Mouse (Mus musculus): Measurements from ENCODE around the gene Zfp112. TPM values are rescaled to one million over a fixed set of nuclear protein-coding genes. Genes with fewer than 3 reads are reported as not detected.
A peak's percentile ranks its signal among the peaks of the same experiment; 100 is the strongest.

The Zfp112 gene
- polyA plus RNA-seq, 1 experiment: 0.25 TPM

DNA sequence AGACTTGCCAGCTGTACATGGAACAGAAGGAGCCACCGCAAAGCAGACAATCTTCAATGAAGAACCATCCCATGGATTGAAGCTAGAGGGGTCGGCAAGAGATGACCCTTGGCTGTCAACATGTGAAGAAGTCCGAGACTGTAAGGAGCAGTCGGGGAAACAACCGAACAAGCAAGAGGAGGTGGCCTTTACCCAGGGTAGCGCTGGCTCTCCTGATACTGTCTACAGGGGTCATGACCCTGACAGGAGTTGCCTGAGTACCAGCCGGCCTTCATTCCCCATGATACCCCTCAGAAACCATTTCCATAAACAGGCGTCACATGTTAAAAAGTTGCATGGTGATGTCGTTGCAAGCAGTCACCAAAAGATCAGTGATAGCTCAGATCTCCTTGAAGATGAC lies 7.7 kb upstream of the Zfp112 start:
- H3K36me3 ChIP-seq (ENCODE audit: control insufficient read depth, insufficient read depth, low read length): peaks cover 68% of the 10 kb centered on the region
- no peak overlapping the region for H3K4me3 ChIP-seq (ENCODE audit: extremely low read depth, insufficient read depth, insufficient read length)
- no peak overlapping the region for H3K27ac ChIP-seq (ENCODE audit: insufficient read depth, low read length)

DNA sequence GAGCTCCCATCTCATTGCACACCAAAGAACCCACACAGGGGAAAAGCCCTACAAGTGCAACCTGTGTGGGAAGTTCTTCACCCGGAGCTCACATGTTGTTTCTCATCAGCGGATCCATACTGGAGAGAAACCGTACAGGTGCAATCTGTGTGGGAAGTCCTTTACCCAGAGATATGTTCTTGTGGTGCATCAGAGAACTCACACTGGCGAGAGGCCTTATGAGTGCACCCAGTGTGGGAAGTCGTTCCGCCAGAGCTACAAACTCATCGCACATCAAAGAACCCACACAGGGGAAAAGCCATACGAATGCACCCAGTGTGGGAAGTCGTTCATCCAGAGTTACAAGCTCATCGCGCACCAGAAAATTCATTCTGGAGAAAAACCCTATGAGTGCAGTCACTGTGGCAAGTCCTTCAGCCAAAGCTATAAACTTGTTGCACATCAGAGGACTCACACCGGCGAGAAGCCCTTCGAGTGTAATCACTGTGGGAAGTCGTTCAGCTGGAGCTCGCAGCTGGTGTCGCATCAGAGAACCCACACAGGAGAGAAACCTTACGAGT lies 6.9 kb upstream of the Zfp112 start:
- H3K27me3 ChIP-seq (ENCODE audit: control insufficient read depth, insufficient read depth, low read length): no peaks in the 10 kb centered on the region
- WGBS: 94% methylated on average over 18 of the region's 18 CpGs
- no peak overlapping the region for H3K4me3 ChIP-seq (ENCODE audit: extremely low read depth, insufficient read depth, insufficient read length)
- H3K36me3 ChIP-seq (ENCODE audit: control insufficient read depth, insufficient read depth, low read length): peaks cover 65% of the 10 kb centered on the region
- H3K27ac ChIP-seq (ENCODE audit: insufficient read depth, low read length): no peak overlapping the region
- no peaks in the 10 kb centered on the region for H3K4me1 ChIP-seq (ENCODE audit: control insufficient read depth, insufficient read depth, insufficient read length)
- DNase-seq (ENCODE audit: low read depth in 1 of 2, low spot score in 2 of 2): no peak
- no peak for TF ChIP-seq POLR2A (IDR thresholded peaks at IDR 0.05; ENCODE audit: low read depth, low read length)
- no peak for TF ChIP-seq CTCF (IDR thresholded peaks at IDR 0.05; ENCODE audit: extremely low read depth, insufficient read depth, insufficient read length, insufficient replicate concordance)

More for the DNA sequence above, 7.7 kb upstream of the Zfp112 start:
- TF ChIP-seq POLR2A (IDR thresholded peaks at IDR 0.05; ENCODE audit: low read depth, low read length) (no peak), CTCF (IDR thresholded peaks at IDR 0.05; ENCODE audit: extremely low read depth, insufficient read depth, insufficient read length, insufficient replicate concordance) (no peak)
- DNase-seq (ENCODE audit: low read depth in 1 of 2, low spot score in 2 of 2): no peak
- no peaks in the 10 kb centered on the region for H3K4me1 ChIP-seq (ENCODE audit: control insufficient read depth, insufficient read depth, insufficient read length)
- no peaks in the 10 kb centered on the region for H3K27me3 ChIP-seq (ENCODE audit: control insufficient read depth, insufficient read depth, low read length)
- WGBS: 94% methylated on average over 9 of the region's 9 CpGs

DNA sequence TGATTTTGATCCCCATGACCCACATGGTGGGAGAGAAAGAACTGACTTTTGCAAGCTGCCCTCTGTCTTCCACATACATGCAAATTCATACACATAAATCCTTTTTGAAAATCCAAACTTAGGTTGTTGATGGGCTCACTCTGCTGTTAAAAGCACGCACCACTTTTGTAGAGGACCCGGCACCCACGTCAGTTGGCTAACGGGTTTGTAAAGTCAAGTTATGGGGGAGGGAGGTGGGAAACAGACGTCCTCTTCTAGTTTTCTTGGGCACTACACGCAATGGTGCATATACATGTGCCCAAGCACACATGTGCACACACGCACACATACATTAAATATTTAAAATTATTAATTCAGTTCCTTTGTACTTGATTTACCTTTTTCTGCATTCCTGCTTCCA lies 1.3 kb upstream of the Zfp112 start:
- H3K27ac ChIP-seq (ENCODE audit: insufficient read depth, low read length): no peak overlapping the region
- 95% methylated on average over 7 of the region's 7 CpGs for WGBS
- no peaks in the 10 kb centered on the region for H3K27me3 ChIP-seq (ENCODE audit: control insufficient read depth, insufficient read depth, low read length)
- DNase-seq (ENCODE audit: low read depth in 1 of 2, low spot score in 2 of 2): no peak
- no peak overlapping the region for H3K4me3 ChIP-seq (ENCODE audit: extremely low read depth, insufficient read depth, insufficient read length)
- H3K36me3 ChIP-seq (ENCODE audit: control insufficient read depth, insufficient read depth, low read length): peaks cover 13% of the 10 kb centered on the region
- no peaks in the 10 kb centered on the region for H3K4me1 ChIP-seq (ENCODE audit: control insufficient read depth, insufficient read depth, insufficient read length)
- TF ChIP-seq CTCF (IDR thresholded peaks at IDR 0.05; ENCODE audit: extremely low read depth, insufficient read depth, insufficient read length, insufficient replicate concordance) (no peak), POLR2A (IDR thresholded peaks at IDR 0.05; ENCODE audit: low read depth, low read length) (no peak)

DNA sequence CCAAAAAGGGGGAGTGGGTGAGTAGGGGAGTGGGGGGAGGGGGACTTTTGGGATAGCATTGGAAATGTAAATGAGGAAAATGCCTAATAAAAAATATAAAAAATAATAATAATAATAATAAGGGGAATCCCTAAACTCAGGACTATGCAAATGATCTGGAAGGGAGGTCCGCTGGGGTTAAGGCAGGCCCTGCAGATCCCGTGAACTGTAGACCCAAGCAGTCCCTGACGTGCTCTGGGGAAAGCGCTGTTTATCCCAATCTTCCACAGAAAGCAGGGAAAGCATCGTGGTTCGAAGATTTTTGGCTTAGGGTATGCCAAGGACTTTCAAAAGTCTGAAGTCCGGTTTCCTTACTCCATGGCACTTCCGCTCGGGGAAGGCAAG lies 350 bp upstream of the Zfp112 start:
- H3K4me3 ChIP-seq (ENCODE audit: extremely low read depth, insufficient read depth, insufficient read length): peak overlapping the region; percentile 18; the same call in 1 of the 2 replicates
- TF ChIP-seq POLR2A (IDR thresholded peaks at IDR 0.05; ENCODE audit: low read depth, low read length): no peak
- DNase-seq (ENCODE audit: low read depth in 1 of 2, low spot score in 2 of 2): no peak

DNA sequence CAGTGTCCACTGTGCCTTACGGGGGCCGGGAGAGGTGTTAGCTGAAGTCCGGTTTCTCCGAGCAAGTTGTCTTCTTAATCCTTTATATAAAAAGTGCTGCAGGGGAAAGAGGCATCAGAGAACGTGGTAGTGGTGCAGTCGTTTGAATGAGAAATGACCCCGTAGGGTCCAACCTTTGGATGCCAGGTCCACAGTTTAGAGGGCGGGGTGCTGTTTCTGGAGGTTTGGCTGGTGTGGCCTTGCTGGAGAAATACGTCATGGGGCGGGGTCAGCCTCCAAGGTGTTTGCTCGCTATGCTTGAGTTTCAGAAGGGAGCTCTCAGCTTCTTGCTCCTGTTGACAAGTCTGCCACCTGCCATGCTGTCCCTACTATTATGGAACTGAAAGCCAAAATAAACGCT lies 887 bp downstream of the Zfp112 start:
- no peak overlapping the region for H3K27ac ChIP-seq (ENCODE audit: insufficient read depth, low read length)
- 35% methylated on average over 12 of the region's 12 CpGs for WGBS
- TF ChIP-seq CTCF (IDR thresholded peaks at IDR 0.05; ENCODE audit: extremely low read depth, insufficient read depth, insufficient read length, insufficient replicate concordance): no peak
- TF ChIP-seq POLR2A (IDR thresholded peaks at IDR 0.05; ENCODE audit: low read depth, low read length): no peak
- no peak for DNase-seq (ENCODE audit: low read depth in 1 of 2, low spot score in 2 of 2)
- H3K36me3 ChIP-seq (ENCODE audit: control insufficient read depth, insufficient read depth, low read length): no peaks in the 10 kb centered on the region
- H3K4me1 ChIP-seq (ENCODE audit: control insufficient read depth, insufficient read depth, insufficient read length): no peaks in the 10 kb centered on the region
- no peaks in the 10 kb centered on the region for H3K27me3 ChIP-seq (ENCODE audit: control insufficient read depth, insufficient read depth, low read length)
- peak overlapping the region; percentile 37; the same call in 1 of the 2 replicates for H3K4me3 ChIP-seq (ENCODE audit: extremely low read depth, insufficient read depth, insufficient read length)

More for the DNA sequence above, 350 bp upstream of the Zfp112 start:
- Histone ChIP-seq H3K27ac (ENCODE audit: insufficient read depth, low read length) (no peak overlapping the region), H3K27me3 (ENCODE audit: control insufficient read depth, insufficient read depth, low read length) (no peaks in the 10 kb centered on the region), H3K36me3 (ENCODE audit: control insufficient read depth, insufficient read depth, low read length) (peaks cover 5% of the 10 kb centered on the region; the same call in 1 of the 2 replicates), H3K4me1 (ENCODE audit: control insufficient read depth, insufficient read depth, insufficient read length) (no peaks in the 10 kb centered on the region)
- WGBS: 57% methylated on average over 9 of the region's 9 CpGs

DNA sequence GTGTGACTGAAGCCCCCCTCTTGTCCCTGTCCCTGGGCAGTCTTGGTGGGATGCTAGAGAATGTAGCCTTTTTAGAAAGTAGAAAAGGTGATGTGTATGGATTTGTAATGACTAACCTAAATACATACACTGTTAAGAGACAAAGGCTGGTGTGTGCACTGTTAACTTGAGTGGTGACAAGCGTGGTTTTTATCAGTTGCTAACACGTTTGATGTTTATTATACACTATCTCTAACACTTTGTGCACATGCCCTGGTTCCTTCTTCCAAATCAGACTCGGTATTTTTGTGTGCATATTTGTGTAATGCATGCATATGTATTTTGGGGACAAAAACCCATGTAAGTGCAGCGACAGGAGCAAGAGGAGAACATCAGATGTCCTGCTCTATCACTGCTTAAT lies 4.5 kb downstream of the Zfp112 start:
- Histone ChIP-seq H3K36me3 (ENCODE audit: control insufficient read depth, insufficient read depth, low read length) (no peaks in the 10 kb centered on the region), H3K27ac (ENCODE audit: insufficient read depth, low read length) (no peak overlapping the region), H3K4me3 (ENCODE audit: extremely low read depth, insufficient read depth, insufficient read length) (no peak overlapping the region), H3K27me3 (ENCODE audit: control insufficient read depth, insufficient read depth, low read length) (no peaks in the 10 kb centered on the region), H3K4me1 (ENCODE audit: control insufficient read depth, insufficient read depth, insufficient read length) (no peaks in the 10 kb centered on the region)
- WGBS: 76% methylated on average over 4 of the region's 4 CpGs
- TF ChIP-seq POLR2A (IDR thresholded peaks at IDR 0.05; ENCODE audit: low read depth, low read length) (no peak), CTCF (IDR thresholded peaks at IDR 0.05; ENCODE audit: extremely low read depth, insufficient read depth, insufficient read length, insufficient replicate concordance) (no peak)
- DNase-seq (ENCODE audit: low read depth in 1 of 2, low spot score in 2 of 2): no peak

DNA sequence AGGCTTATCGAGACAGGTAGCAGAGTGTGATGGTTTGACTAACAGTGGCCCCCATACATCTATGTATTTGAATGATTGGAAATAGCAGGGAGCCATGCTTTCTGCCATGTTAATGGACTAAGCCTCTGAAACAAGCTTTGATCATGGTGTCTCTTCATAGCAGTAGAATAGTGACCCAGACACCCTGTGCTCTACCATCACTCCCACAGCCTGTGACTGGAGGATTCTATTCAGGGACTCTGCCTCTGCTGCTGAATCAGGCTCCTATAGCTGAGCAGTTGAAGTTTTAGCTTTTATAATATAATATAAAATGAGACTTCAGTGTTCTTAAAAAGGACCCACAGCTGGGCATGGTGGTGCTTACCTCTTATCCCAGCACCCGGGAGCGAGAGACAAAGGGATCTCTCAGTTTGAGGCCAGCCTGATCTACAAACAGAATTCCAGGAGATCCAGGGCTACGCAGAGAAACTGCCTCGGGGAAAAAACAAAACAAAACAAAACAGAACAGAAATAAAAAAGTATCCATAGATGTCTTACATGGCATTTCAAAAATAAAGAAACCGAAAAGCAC lies 21.4 kb downstream of the Zfp112 start:
- Histone ChIP-seq H3K27me3 (ENCODE audit: control insufficient read depth, insufficient read depth, low read length) (no peaks in the 10 kb centered on the region), H3K27ac (ENCODE audit: insufficient read depth, low read length) (no peak overlapping the region), H3K36me3 (ENCODE audit: control insufficient read depth, insufficient read depth, low read length) (peaks cover 1% of the 10 kb centered on the region; the same call in 1 of the 2 replicates), H3K4me3 (ENCODE audit: extremely low read depth, insufficient read depth, insufficient read length) (peak overlapping the region; percentile 61), H3K4me1 (ENCODE audit: control insufficient read depth, insufficient read depth, insufficient read length) (peaks cover 2% of the 10 kb centered on the region; the same call in 1 of the 2 replicates)
- no peak for DNase-seq (ENCODE audit: low read depth in 1 of 2, low spot score in 2 of 2)
- 20% methylated on average over 6 of the region's 6 CpGs for WGBS
- TF ChIP-seq POLR2A (IDR thresholded peaks at IDR 0.05; ENCODE audit: low read depth, low read length): no peak
- TF ChIP-seq CTCF (IDR thresholded peaks at IDR 0.05; ENCODE audit: extremely low read depth, insufficient read depth, insufficient read length, insufficient replicate concordance): no peak

All from spleen, adult 2 months (tissue).